In the genomic region with DNA sequence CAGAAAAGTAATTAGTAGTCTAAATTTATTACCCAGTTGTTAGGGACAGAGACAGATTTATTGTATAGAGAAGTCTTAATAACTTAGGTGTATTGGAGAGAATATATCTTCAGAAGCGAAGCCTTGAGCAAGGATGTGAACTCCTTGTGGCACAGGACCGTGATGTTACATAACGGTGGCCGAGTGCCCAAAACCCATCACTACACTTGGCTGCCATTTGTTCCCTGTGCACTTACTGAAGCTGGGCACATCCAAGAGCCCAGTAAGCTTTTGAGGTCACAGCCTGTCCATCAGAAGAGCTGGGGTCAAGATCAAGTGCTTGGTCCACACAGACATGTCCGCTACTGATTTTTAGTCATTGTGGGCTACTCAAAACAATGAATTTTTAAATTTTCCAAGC, we compare ENCODE assay signal across 18 mouse cellular contexts. TPM values are rescaled to one million over a fixed set of nuclear protein-coding genes. Genes with fewer than 3 reads are reported as not detected.
DNase-seq lines count a peak whose midpoint lies in the region; ATAC-seq and TF ChIP-seq lines count a peak whose summit lies in the region.
"Had no signal": no experiment of that assay in that cellular context is flagged by ENCODE, and none has a peak within 500 bp of the region (broad histone marks: within the 10 kb centered on the region; RNA-seq: fewer than 3 reads in every experiment).

No protein-coding gene starts in this region.

- peak; percentile 8 to 21 for DNase-seq in layer of hippocampus, adult 2 months (ENCODE audit: low spot score in 2 of 2)
- no peak for DNase-seq in layer of hippocampus, adult 9-10 months (ENCODE audit: low spot score)
- peak; percentile 15 for DNase-seq in adrenal gland, adult 2 months
- peak; percentile 26 for DNase-seq in adrenal gland, postnatal 25 days
- DNase-seq in cerebellum, postnatal 25 days: peak; percentile 63 to 74
- no peak for DNase-seq in urinary bladder, adult 18-20 months (ENCODE audit: low spot score in 2 of 2)
- no peak for DNase-seq in embryo, embryonic 11 days
- DNase-seq in forebrain, postnatal 0 days: no peak
- DNase-seq: gastrocnemius, postnatal 36 days; kidney, adult 11 months; kidney, postnatal 25 days; liver; lung, adult 2 months had no signal

- no peak for ATAC-seq in forebrain, postnatal 0 days
- ATAC-seq: forebrain, embryonic 13.5 days had no signal

- H3K4me2 ChIP-seq in forebrain, postnatal 0 days (ENCODE audit: low read depth): no peak overlapping the region
- H3K4me2 ChIP-seq: forebrain, embryonic 13.5 days; heart, embryonic 15.5 days had no signal

- no peaks in the 10 kb centered on the region for H3K27me3 ChIP-seq in forebrain, postnatal 0 days (ENCODE audit: insufficient read depth, low read length)
- H3K27me3 ChIP-seq: forebrain, embryonic 13.5 days had no signal

- WGBS in forebrain, postnatal 0 days: 80% methylated on average over 5 of the region's 5 CpGs

- H3K9me3 ChIP-seq in forebrain, postnatal 0 days (ENCODE audit: low read length): no peaks in the 10 kb centered on the region
- H3K9me3 ChIP-seq: forebrain, embryonic 13.5 days; heart, embryonic 15.5 days had no signal

- H3K9ac ChIP-seq in forebrain, postnatal 0 days: no peak overlapping the region
- H3K9ac ChIP-seq: forebrain, embryonic 13.5 days; heart, embryonic 15.5 days had no signal

- H3K4me1 ChIP-seq in forebrain, postnatal 0 days (ENCODE audit: insufficient read depth): peaks cover under 1% of the 10 kb centered on the region; the same call in 1 of the 2 replicates

- H3K36me3 ChIP-seq in forebrain, postnatal 0 days (ENCODE audit: insufficient read depth): no peaks in the 10 kb centered on the region
- H3K36me3 ChIP-seq: heart, embryonic 15.5 days had no signal

- H3K4me3 ChIP-seq in layer of hippocampus, adult 2 months: no peak overlapping the region
- no peak overlapping the region for H3K4me3 ChIP-seq in forebrain, postnatal 0 days (ENCODE audit: low read depth, low read length)
- H3K4me3 ChIP-seq: forebrain, embryonic 13.5 days; heart, embryonic 15.5 days had no signal

- no peak for TF ChIP-seq CTCF in layer of hippocampus, adult 2 months (conservative IDR thresholded peaks at IDR 0.05)
- no peak for TF ChIP-seq CTCF in forebrain, postnatal 0 days (IDR thresholded peaks at IDR 0.05; ENCODE audit: low read depth)

- H3K27ac ChIP-seq in layer of hippocampus, adult 2 months: no peak overlapping the region
- no peak overlapping the region for H3K27ac ChIP-seq in forebrain, postnatal 0 days (ENCODE audit: low read depth, low read length)
- H3K27ac ChIP-seq: forebrain, embryonic 13.5 days; heart, embryonic 15.5 days had no signal

RNA-seq across cellular contexts. Expression of gene Tmem200c, which starts 19.5 kb away (rescaled TPM):
- 1 to 10 TPM; 6.8 to 7.9 TPM for total RNA-seq in layer of hippocampus, adult 2 months (2021)
- total RNA-seq in adrenal gland, adult 2 months (2021): 1 to 10 TPM in 1 of 2 experiments, under 1 TPM in 1; 0.32 to 1.9 TPM
- polyA plus RNA-seq in adrenal gland, adult 2 months (2012; rRNA removed): 0.49 and 1.1 TPM in 2 replicates
- 0.57 and 1.0 TPM in 2 replicates for total RNA-seq in adrenal gland, postnatal 25 days (2021)
- 9.6 and 12.9 TPM in 2 replicates for total RNA-seq in forebrain, postnatal 0 days (2014; rRNA removed)
- 1.7 and 2.0 TPM in 2 replicates for polyA plus RNA-seq in forebrain, postnatal 0 days (2015; fragmentation: Nextera tagmentation; extraction: Ambion mirVana)
- total RNA-seq: megakaryocyte-erythroid progenitor cell, adult 5-6 weeks; MEL had no signal
- polyA plus RNA-seq: thymus, postnatal 0 days had no signal

Comparison
In these comparisons a context has a peak if more than half of its experiments do, and no peak if none do; other contexts are left out.
1. DNase-seq: peak in layer of hippocampus, adult 2 months (2 of 2), adrenal gland, adult 2 months (single experiment), adrenal gland, postnatal 25 days (single experiment) and cerebellum, postnatal 25 days (2 of 2); none in layer of hippocampus, adult 9-10 months (single experiment), urinary bladder, adult 18-20 months (0 of 2), embryo, embryonic 11 days (single experiment) and forebrain, postnatal 0 days (single experiment).